Mouse (Mus musculus): ENCODE data around the gene Pih1d1. TPM values are rescaled to one million over a fixed set of nuclear protein-coding genes. Genes with fewer than 3 reads are reported as not detected.
"Not testable (repeated sequence)": the region's sequence is repeated elsewhere in the genome, so short reads cannot be mapped to it uniquely, and the experiment has no call there.

Gene Pih1d1
- total RNA-seq (2017): 38.0 and 60.7 TPM in 2 replicates

- ATAC-seq (replicated peaks in 1 of 2; ENCODE audit: insufficient read depth in 1 of 2, low FRiP score in 2 of 2, low TSS enrichment in 1 of 2, low read depth in 1 of 2, poor library complexity in 2 of 2, severe bottlenecking in 2 of 2): peak; percentile 93 to 94
These were observed at the start of gene Pih1d1, which contains the start of gene Aldh16a1 for GRCm38 (mm10) chr7:45154096-45154992. Pih1d1 (plus strand) TSS chr7:45154303. Aldh16a1 (minus strand) TSS chr7:45154584.

DNA sequence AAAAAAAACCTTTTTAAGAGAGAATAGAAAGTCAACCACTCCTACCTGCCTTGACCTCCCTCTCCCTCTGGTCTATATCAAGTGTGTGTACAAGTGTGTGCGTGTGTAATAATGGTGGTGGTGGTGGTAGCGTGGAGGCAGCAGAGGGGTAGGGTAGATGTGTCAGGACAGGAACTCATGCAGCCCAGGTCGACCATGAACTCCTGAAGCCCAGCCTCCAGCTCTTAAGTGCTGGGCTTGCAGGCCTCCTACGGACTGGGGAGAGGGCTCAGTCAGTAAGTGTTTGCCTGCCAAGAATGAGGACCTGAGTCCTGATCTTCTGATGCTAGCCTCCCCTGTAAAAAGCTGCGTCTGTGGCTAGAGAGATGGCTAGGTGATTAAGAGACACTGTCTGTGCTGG lies 49.2 kb upstream of the Pih1d1 start:
- ATAC-seq (replicated peaks in 1 of 2; ENCODE audit: insufficient read depth in 1 of 2, low FRiP score in 2 of 2, low TSS enrichment in 1 of 2, low read depth in 1 of 2, poor library complexity in 2 of 2, severe bottlenecking in 2 of 2): no peak

- no peak for ATAC-seq (replicated peaks in 1 of 2; ENCODE audit: insufficient read depth in 1 of 2, low FRiP score in 2 of 2, low TSS enrichment in 1 of 2, low read depth in 1 of 2, poor library complexity in 2 of 2, severe bottlenecking in 2 of 2)
These were observed 48.6 kb upstream of the Pih1d1 start for GRCm38 (mm10) chr7:45105491-45105890.

DNA sequence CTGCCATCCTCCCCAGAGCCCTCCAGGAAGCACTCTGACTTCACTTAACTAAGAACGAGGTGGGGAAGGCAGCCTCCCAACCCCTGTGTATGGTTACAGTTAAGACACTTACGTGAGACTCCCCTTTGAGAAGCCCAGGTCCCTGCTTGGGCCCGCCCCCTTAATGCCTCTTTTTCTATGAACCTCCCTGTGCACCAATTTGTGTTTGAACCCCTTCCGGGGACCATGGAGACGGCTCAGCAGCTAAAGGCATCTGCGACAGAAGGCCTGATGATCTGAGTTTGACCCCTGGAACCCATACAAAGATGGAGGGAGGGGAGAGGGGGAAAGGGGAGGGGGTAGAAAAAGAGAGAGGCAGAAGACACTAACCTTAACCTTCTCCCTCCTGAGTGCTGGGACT lies 47.7 kb upstream of the Pih1d1 start:
- no peak for ATAC-seq (replicated peaks in 1 of 2; ENCODE audit: insufficient read depth in 1 of 2, low FRiP score in 2 of 2, low TSS enrichment in 1 of 2, low read depth in 1 of 2, poor library complexity in 2 of 2, severe bottlenecking in 2 of 2)

DNA sequence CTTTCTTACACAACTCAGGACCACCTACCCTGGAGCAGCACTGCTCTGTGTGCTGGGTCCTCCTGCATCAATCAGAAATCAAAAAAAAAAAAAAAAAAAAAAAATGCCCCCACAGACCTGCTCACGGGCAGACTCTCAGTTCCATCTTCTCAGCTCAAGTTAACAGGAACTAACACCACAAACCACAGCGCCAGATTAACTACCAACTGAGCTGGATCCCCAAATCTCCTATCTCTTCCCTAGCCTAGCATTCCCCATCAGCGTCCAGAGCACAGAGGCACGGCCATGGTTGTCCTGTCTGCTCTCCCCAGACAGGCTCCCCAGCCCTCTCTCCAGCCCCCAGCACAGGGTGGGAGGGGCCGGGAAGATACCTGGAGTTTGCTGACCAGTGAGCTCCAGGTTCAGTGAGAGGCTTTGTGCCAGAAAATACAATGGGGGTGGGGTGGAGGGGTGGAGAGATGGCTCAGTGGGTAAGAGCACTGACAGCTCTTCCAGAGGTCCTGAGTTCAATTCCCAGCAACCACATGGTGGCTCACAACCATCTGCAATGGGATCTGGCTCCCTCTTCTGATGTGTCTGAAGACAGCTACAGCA lies 47.0 kb upstream of the Pih1d1 start:
- ATAC-seq (replicated peaks in 1 of 2; ENCODE audit: insufficient read depth in 1 of 2, low FRiP score in 2 of 2, low TSS enrichment in 1 of 2, low read depth in 1 of 2, poor library complexity in 2 of 2, severe bottlenecking in 2 of 2): no peak

GRCm38 (mm10) chr7:45110089-45110488 lies 44.0 kb upstream of the Pih1d1 start:
- not testable (repeated sequence) for ATAC-seq (replicated peaks in 1 of 2; ENCODE audit: insufficient read depth in 1 of 2, low FRiP score in 2 of 2, low TSS enrichment in 1 of 2, low read depth in 1 of 2, poor library complexity in 2 of 2, severe bottlenecking in 2 of 2)

- no peak for ATAC-seq (replicated peaks in 1 of 2; ENCODE audit: insufficient read depth in 1 of 2, low FRiP score in 2 of 2, low TSS enrichment in 1 of 2, low read depth in 1 of 2, poor library complexity in 2 of 2, severe bottlenecking in 2 of 2)
These were observed 42.2 kb upstream of the Pih1d1 start for GRCm38 (mm10) chr7:45111940-45112339.

DNA sequence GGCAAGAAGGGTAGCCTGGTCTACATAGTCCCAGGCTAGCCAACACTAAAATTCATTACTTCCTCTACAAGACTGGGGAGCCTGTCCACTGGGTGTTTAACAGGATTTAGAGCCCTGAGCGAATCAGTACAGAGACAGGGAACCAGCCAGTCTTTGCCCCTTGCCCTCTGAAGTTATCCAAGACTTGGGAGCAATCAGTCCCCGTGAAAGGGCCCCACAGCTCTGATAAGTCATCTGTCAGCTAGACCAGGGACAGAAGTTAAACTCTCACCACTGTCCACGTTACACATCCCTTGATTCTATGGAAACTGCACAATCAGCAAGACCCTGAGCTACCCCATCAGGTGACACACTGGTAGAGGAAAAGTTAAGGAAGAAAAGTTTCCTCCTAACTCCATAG lies 41.6 kb upstream of the Pih1d1 start:
- ATAC-seq (replicated peaks in 1 of 2; ENCODE audit: insufficient read depth in 1 of 2, low FRiP score in 2 of 2, low TSS enrichment in 1 of 2, low read depth in 1 of 2, poor library complexity in 2 of 2, severe bottlenecking in 2 of 2): no peak

- no peak for ATAC-seq (replicated peaks in 1 of 2; ENCODE audit: insufficient read depth in 1 of 2, low FRiP score in 2 of 2, low TSS enrichment in 1 of 2, low read depth in 1 of 2, poor library complexity in 2 of 2, severe bottlenecking in 2 of 2)
These were observed 40.6 kb upstream of the Pih1d1 start for GRCm38 (mm10) chr7:45113476-45113875.

GRCm38 (mm10) chr7:45117566-45117965 lies 36.5 kb upstream of the Pih1d1 start:
- ATAC-seq (replicated peaks in 1 of 2; ENCODE audit: insufficient read depth in 1 of 2, low FRiP score in 2 of 2, low TSS enrichment in 1 of 2, low read depth in 1 of 2, poor library complexity in 2 of 2, severe bottlenecking in 2 of 2): no peak

DNA sequence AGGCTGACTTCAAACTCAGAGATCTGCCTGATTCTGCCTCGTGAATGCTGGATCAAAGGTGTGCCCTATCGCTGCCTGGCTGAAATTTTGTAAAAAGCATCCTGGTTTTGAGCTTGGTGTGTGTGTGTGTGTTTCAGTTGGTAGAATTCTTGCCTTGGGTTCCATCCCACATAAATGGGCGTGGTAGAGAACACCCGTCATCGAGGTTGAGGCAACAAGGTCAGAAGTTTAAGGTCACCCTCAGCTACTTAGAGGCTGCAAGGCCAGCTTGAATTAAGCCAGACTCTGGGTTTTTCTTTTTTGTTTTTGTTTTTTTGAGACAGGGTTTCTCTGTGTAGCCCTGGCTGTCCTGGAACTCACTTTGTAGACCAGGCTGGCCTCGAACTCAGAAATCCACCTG lies 35.8 kb upstream of the Pih1d1 start:
- no peak for ATAC-seq (replicated peaks in 1 of 2; ENCODE audit: insufficient read depth in 1 of 2, low FRiP score in 2 of 2, low TSS enrichment in 1 of 2, low read depth in 1 of 2, poor library complexity in 2 of 2, severe bottlenecking in 2 of 2)

GRCm38 (mm10) chr7:45119780-45120709 lies 34.1 kb upstream of the Pih1d1 start:
- ATAC-seq (replicated peaks in 1 of 2; ENCODE audit: insufficient read depth in 1 of 2, low FRiP score in 2 of 2, low TSS enrichment in 1 of 2, low read depth in 1 of 2, poor library complexity in 2 of 2, severe bottlenecking in 2 of 2): no peak

- ATAC-seq (replicated peaks in 1 of 2; ENCODE audit: insufficient read depth in 1 of 2, low FRiP score in 2 of 2, low TSS enrichment in 1 of 2, low read depth in 1 of 2, poor library complexity in 2 of 2, severe bottlenecking in 2 of 2): peak; percentile 40 to 48
These were observed 32.7 kb upstream of the Pih1d1 start for GRCm38 (mm10) chr7:45121404-45121803.

DNA sequence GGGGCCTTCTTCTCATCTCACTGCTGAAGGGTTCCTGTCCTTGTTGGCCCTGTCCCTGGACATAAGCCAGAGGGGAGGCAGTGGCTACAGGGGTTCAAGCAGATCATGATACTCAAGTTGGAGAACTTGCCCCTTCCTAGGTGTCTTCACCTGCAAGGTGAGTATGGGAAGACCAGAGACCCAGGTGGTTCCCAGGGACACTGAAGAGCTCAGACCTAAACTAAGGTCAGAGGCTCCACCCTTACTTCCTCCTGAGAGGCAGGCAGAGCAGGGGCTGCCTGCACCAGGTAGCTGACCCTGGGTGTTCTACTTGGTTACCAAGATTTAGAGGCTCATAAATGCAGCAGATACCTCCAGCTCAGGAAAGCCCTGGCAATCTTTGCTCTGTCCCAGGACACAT lies 32.1 kb upstream of the Pih1d1 start:
- ATAC-seq (replicated peaks in 1 of 2; ENCODE audit: insufficient read depth in 1 of 2, low FRiP score in 2 of 2, low TSS enrichment in 1 of 2, low read depth in 1 of 2, poor library complexity in 2 of 2, severe bottlenecking in 2 of 2): no peak

DNA sequence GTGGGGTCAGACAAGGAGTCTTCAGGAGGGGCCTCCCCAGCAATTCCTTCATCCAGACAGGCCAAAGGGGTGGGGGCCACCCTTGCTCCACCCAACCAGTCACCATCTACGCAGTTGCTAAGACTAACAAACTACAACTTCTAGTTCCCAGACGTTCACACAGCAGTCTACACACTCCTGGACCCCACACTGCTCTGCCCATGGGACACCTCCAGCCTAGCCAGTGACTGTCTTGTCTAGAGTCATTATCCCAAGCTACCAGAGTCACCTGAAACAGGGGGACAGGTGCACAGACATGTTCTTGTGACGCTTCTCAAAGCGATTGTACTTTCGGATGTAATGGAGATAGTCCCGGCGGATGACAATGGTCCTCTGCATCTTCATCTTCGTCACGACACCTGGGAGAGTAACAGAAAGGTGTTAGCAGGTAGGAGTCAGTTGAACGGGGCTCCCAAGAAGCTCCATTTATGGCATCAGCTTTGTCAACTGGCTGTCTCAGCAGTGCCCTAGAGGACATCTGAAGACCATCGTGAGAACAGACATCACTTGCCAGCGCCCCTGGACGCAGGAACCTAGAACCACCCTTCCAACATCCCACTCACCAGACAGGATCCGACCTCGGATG lies 31.4 kb upstream of the Pih1d1 start:
- no peak for ATAC-seq (replicated peaks in 1 of 2; ENCODE audit: insufficient read depth in 1 of 2, low FRiP score in 2 of 2, low TSS enrichment in 1 of 2, low read depth in 1 of 2, poor library complexity in 2 of 2, severe bottlenecking in 2 of 2)

- no peak for ATAC-seq (replicated peaks in 1 of 2; ENCODE audit: insufficient read depth in 1 of 2, low FRiP score in 2 of 2, low TSS enrichment in 1 of 2, low read depth in 1 of 2, poor library complexity in 2 of 2, severe bottlenecking in 2 of 2)
These were observed 30.9 kb upstream of the Pih1d1 start for GRCm38 (mm10) chr7:45123186-45123570.

All from hematopoietic stem cell, adult 5-6 weeks (primary cell).